Mouse (Mus musculus) urinary bladder, postnatal 36 days (tissue): ENCODE measurements around the gene Nemp2.
"Not testable (repeated sequence)": the region's sequence is repeated elsewhere in the genome, so short reads cannot be mapped to it uniquely, and the experiment has no call there.

Source experiments
- DNase-seq, 2 experiments: peaks; one replicate each; pipeline ENCODE4 v3.0.0; 2022; ENCODE audit warnings: low spot score in 2 of 2, mixed read lengths in 1 of 2

Nemp2 gene

GRCm38 (mm10) chr1:52653366-52653765 is 22.9 kb downstream of the Nemp2 start:
- no peak for DNase-seq

- DNase-seq = no peak
Observed at GRCm38 (mm10) chr1:52655153-52655552, 24.6 kb downstream of the Nemp2 start.

- no peak for DNase-seq
Observed at GRCm38 (mm10) chr1:52658160-52658559, 27.7 kb downstream of the Nemp2 start.

GRCm38 (mm10) chr1:52660278-52660677 is 29.8 kb downstream of the Nemp2 start:
- no peak for DNase-seq

- DNase-seq = no peak
Observed at GRCm38 (mm10) chr1:52660765-52661164, 30.3 kb downstream of the Nemp2 start.

- DNase-seq = no peak
Observed at GRCm38 (mm10) chr1:52663228-52663627, 32.7 kb downstream of the Nemp2 start.

GRCm38 (mm10) chr1:52668743-52669323 is 38.3 kb downstream of the Nemp2 start:
- DNase-seq = no peak

GRCm38 (mm10) chr1:52669931-52670330 is 39.4 kb downstream of the Nemp2 start:
- no peak for DNase-seq

- no peak for DNase-seq
Observed at GRCm38 (mm10) chr1:52675561-52676551, 45.4 kb downstream of the Nemp2 start.

GRCm38 (mm10) chr1:52676621-52677020 is 46.1 kb downstream of the Nemp2 start:
- peak in 1 of 2 experiments; percentile 38 for DNase-seq

- no peak for DNase-seq
Observed at GRCm38 (mm10) chr1:52683550-52683949, 53.0 kb downstream of the Nemp2 start.

GRCm38 (mm10) chr1:52687636-52688035 is 57.1 kb downstream of the Nemp2 start:
- DNase-seq = no peak

- DNase-seq = not testable (repeated sequence)
Observed at GRCm38 (mm10) chr1:52694456-52694855, 64.0 kb downstream of the Nemp2 start.
